Comparison of ENCODE assay signal across 8 mouse cellular contexts in the genomic region with DNA sequence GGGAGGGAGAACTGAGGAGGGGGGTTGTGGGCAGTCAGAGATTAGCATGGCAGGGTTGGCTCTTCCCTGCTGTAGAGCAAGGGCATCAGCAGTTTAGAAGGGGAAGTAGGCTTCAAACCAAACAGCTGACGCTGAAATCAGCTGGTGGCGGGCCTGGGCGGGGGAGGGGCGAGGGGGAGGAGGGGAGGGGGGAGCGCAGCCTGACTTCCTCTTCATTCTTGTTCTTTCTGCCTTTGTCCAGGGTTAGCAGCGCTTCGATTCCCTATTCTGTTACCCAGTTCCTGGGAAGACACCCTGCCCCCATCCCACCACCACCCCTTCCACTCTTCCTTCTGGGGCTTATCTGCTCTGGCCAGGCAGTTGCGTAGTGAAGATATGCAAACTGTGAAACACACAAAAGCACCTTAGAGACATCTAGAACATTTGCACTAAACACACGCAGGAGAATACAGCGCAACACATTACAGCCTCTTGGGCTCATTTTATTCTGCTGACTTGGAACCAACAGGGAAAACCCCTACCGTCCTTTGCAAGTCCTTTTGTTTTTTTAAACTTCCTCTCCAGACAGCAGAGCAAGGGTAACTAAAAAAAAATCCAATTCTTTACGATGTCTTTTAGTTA.
DNase-seq lines count a peak whose midpoint lies in the region; ATAC-seq and TF ChIP-seq lines count a peak whose summit lies in the region.

No protein-coding gene starts in this region.

- TF ChIP-seq POLR2A in limb, embryonic 14.5 days (IDR thresholded peaks at IDR 0.05; ENCODE audit: borderline replicate concordance, extremely low read depth, insufficient read depth, insufficient read length), result no peak

- H3K9ac ChIP-seq in embryonic facial prominence, embryonic 14.5 days (ENCODE audit: low read depth, low read length), result peak overlapping the region; percentile 19; the same call in 1 of the 2 replicates
- peak overlapping the region; percentile 25; the same call in 1 of the 2 replicates for H3K9ac ChIP-seq in limb, embryonic 14.5 days (ENCODE audit: low read depth, low read length, severe bottlenecking)
- H3K9ac ChIP-seq in midbrain, embryonic 13.5 days (replicated peaks), result no peak overlapping the region
- 0 out of 2 replicates have a peak overlapping the region, but pooled peaks have one; percentile 34 for H3K9ac ChIP-seq in stomach, embryonic 16.5 days (ENCODE audit: low read length)

- ATAC-seq in embryonic facial prominence, embryonic 14.5 days (ENCODE audit: low read depth), result peak; percentile 58
- ATAC-seq in limb, embryonic 14.5 days (ENCODE audit: low FRiP score, low read depth), result peak; percentile 44; the same call in 1 of the 2 replicates
- ATAC-seq in midbrain, embryonic 13.5 days, result peak; percentile 94
- peak; percentile 77; the same call in 1 of the 2 replicates for ATAC-seq in stomach, embryonic 16.5 days (ENCODE audit: insufficient read depth, low FRiP score)

- no peak overlapping the region for H3K4me3 ChIP-seq in embryonic facial prominence, embryonic 14.5 days (ENCODE audit: low read depth, low read length)
- H3K4me3 ChIP-seq in limb, embryonic 14.5 days (replicated peaks; ENCODE audit: low read length), result no peak overlapping the region; the same call in 1 of the 2 replicates
- peak overlapping the region; percentile 13; the same call in 1 of the 2 replicates for H3K4me3 ChIP-seq in midbrain, embryonic 13.5 days (replicated peaks)
- 0 out of 2 replicates have a peak overlapping the region, but pooled peaks have one; percentile 4 for H3K4me3 ChIP-seq in stomach, embryonic 16.5 days (replicated peaks; ENCODE audit: low read length)

- peak overlapping the region; percentile 34 for H3K4me2 ChIP-seq in embryonic facial prominence, embryonic 14.5 days (ENCODE audit: low read depth, low read length)
- peak overlapping the region; percentile 6; the same call in 1 of the 2 replicates for H3K4me2 ChIP-seq in limb, embryonic 14.5 days (replicated peaks; ENCODE audit: low read depth, low read length, severe bottlenecking)
- peak overlapping the region; percentile 47 for H3K4me2 ChIP-seq in midbrain, embryonic 13.5 days (replicated peaks)
- H3K4me2 ChIP-seq in stomach, embryonic 16.5 days (ENCODE audit: low read depth, low read length), result peak overlapping the region; percentile 32

- no peaks in the 10 kb centered on the region for H3K27me3 ChIP-seq in embryonic facial prominence, embryonic 14.5 days (replicated peaks; ENCODE audit: control insufficient read depth, insufficient read depth, low read length)
- H3K27me3 ChIP-seq in limb, embryonic 14.5 days (ENCODE audit: control insufficient read depth, insufficient read depth, low read length), result no peaks in the 10 kb centered on the region
- H3K27me3 ChIP-seq in midbrain, embryonic 13.5 days, result no peaks in the 10 kb centered on the region
- no peaks in the 10 kb centered on the region for H3K27me3 ChIP-seq in stomach, embryonic 16.5 days (ENCODE audit: control insufficient read depth, insufficient read depth, low read length)

- DNase-seq in ovary, adult 18-20 months (ENCODE audit: low spot score), result peak; percentile 20
- DNase-seq in ovary, postnatal 14 days (ENCODE audit: low spot score), result no peak
- no peak for DNase-seq in embryonic facial prominence, embryonic 14.5 days (ENCODE audit: low spot score)
- DNase-seq in heart, postnatal 36 days, result peak; percentile 38 to 62
- no peak for DNase-seq in limb, embryonic 14.5 days (ENCODE audit: low spot score)
- no peak for DNase-seq in adipocyte (ENCODE audit: low spot score)

- no peaks in the 10 kb centered on the region for H3K36me3 ChIP-seq in embryonic facial prominence, embryonic 14.5 days (ENCODE audit: control insufficient read depth, insufficient read depth, low read length)
- H3K36me3 ChIP-seq in limb, embryonic 14.5 days (ENCODE audit: control insufficient read depth, insufficient read depth, low read length), result no peaks in the 10 kb centered on the region
- no peaks in the 10 kb centered on the region for H3K36me3 ChIP-seq in midbrain, embryonic 13.5 days
- H3K36me3 ChIP-seq in stomach, embryonic 16.5 days (ENCODE audit: control insufficient read depth, insufficient read depth, low read length), result no peaks in the 10 kb centered on the region

- H3K9me3 ChIP-seq in embryonic facial prominence, embryonic 14.5 days (ENCODE audit: control insufficient read depth, low read length), result no peaks in the 10 kb centered on the region
- H3K9me3 ChIP-seq in limb, embryonic 14.5 days (ENCODE audit: control insufficient read depth, low read length), result no peaks in the 10 kb centered on the region
- no peaks in the 10 kb centered on the region for H3K9me3 ChIP-seq in midbrain, embryonic 13.5 days
- H3K9me3 ChIP-seq in stomach, embryonic 16.5 days (replicated peaks; ENCODE audit: control insufficient read depth, low read length), result no peaks in the 10 kb centered on the region

- intact Hi-C loops in heart, postnatal 36 days (cut with DNase I), result loop anchor here (2.0 to 10.0 kb wide), 2 partner anchors 93 to 157 kb away; a partner anchor contains a TSS

- H3K27ac ChIP-seq in embryonic facial prominence, embryonic 14.5 days (replicated peaks; ENCODE audit: low read depth, low read length), result 0 out of 2 replicates have a peak overlapping the region, but pooled peaks have one; percentile 48
- H3K27ac ChIP-seq in limb, embryonic 14.5 days (replicated peaks; ENCODE audit: low read depth, low read length), result no peak overlapping the region
- peak overlapping the region; percentile 48 for H3K27ac ChIP-seq in midbrain, embryonic 13.5 days
- H3K27ac ChIP-seq in stomach, embryonic 16.5 days (ENCODE audit: low read length), result peak overlapping the region; percentile 32; the same call in 1 of the 2 replicates

- WGBS in embryonic facial prominence, embryonic 14.5 days, result 25% methylated on average over 7 of the region's 12 CpGs
- WGBS in limb, embryonic 14.5 days, result 20% methylated on average over 10 of the region's 12 CpGs
- 16% methylated on average over 7 of the region's 12 CpGs for WGBS in midbrain, embryonic 13.5 days
- 11% methylated on average over 11 of the region's 12 CpGs for WGBS in stomach, embryonic 16.5 days

- H3K4me1 ChIP-seq in embryonic facial prominence, embryonic 14.5 days (ENCODE audit: control insufficient read depth, insufficient read depth, low read length), result peaks cover 28% of the 10 kb centered on the region
- H3K4me1 ChIP-seq in limb, embryonic 14.5 days (ENCODE audit: control insufficient read depth, insufficient read depth, low read length), result peaks cover 3% of the 10 kb centered on the region; the same call in 1 of the 2 replicates
- H3K4me1 ChIP-seq in midbrain, embryonic 13.5 days (replicated peaks), result peaks cover 16% of the 10 kb centered on the region
- peaks cover 16% of the 10 kb centered on the region; the same call in 1 of the 2 replicates for H3K4me1 ChIP-seq in stomach, embryonic 16.5 days (ENCODE audit: control insufficient read depth, insufficient read depth, low read length)

Comparison
In these comparisons a context has a peak if more than half of its experiments do, and no peak if none do; other contexts are left out.
1. DNase-seq: peak in ovary, adult 18-20 months (single experiment) and heart, postnatal 36 days (2 of 2); none in ovary, postnatal 14 days (single experiment), embryonic facial prominence, embryonic 14.5 days (single experiment), limb, embryonic 14.5 days (single experiment) and adipocyte (single experiment).
2. ATAC-seq: peak in every context shown above with its lines; median percentile 94 in midbrain, embryonic 13.5 days; 77 in stomach, embryonic 16.5 days; 58 in embryonic facial prominence, embryonic 14.5 days; 44 in limb, embryonic 14.5 days.
3. H3K4me3 ChIP-seq: peak in midbrain, embryonic 13.5 days (single experiment) and stomach, embryonic 16.5 days (single experiment); none in embryonic facial prominence, embryonic 14.5 days (single experiment) and limb, embryonic 14.5 days (single experiment).
4. Peak in every context shown above with its lines, with median percentiles within 50 percentile points of each other: H3K4me2 ChIP-seq.